Mouse (Mus musculus) 3T3-L1 (cell line): ENCODE measurements at regions not wholly inside any gene's neighbourhood (a gene's known extent, or its start where the extent isn't known, plus 50 kb on each side); places are given as distances from the start of the nearest gene placed in this dataset.
"Not testable (repeated sequence)": the region's sequence is repeated elsewhere in the genome, so short reads cannot be mapped to it uniquely, and the experiment has no call there.

Experiments
- DNase-seq: peaks from one replicate; pipeline ENCODE4 v3.0.0-alpha.2; 2015; ENCODE audit warnings: low read depth, low spot score

DNA sequence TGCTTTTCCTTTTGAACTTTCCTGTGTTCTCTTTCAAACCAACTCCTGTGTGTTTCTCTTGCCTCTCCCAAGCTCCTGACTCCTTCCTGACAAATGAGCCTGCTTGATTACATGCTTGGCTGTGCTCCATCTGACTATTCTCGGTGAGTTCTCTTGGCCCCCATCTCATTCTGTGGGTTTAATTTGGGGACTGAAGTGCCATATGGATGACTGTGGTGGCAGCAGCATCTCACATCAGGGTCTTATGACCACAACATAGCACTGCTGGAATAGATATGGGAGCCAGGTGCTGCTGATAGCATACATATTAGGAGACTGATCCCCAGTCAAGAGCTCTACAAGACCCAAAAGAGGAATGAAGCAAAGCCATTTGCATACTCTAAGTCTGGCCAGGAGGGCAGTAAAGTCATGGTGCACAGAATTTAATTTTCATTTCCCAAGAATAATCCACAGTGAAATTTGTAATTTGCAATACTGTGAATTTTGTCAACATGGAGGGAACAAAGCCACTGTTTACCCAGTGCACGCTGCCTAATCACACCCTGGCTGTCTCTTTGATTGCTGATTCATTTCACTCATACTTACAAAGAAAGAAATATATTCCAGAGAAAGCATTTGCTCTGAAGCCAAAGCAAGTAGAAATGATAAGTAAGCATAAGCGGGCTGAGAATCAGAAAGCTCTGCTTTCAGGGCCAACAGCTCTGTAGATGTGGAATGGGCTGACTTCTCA is 1478.4 kb upstream of the Gm7489 start:
- DNase-seq = no peak

DNA sequence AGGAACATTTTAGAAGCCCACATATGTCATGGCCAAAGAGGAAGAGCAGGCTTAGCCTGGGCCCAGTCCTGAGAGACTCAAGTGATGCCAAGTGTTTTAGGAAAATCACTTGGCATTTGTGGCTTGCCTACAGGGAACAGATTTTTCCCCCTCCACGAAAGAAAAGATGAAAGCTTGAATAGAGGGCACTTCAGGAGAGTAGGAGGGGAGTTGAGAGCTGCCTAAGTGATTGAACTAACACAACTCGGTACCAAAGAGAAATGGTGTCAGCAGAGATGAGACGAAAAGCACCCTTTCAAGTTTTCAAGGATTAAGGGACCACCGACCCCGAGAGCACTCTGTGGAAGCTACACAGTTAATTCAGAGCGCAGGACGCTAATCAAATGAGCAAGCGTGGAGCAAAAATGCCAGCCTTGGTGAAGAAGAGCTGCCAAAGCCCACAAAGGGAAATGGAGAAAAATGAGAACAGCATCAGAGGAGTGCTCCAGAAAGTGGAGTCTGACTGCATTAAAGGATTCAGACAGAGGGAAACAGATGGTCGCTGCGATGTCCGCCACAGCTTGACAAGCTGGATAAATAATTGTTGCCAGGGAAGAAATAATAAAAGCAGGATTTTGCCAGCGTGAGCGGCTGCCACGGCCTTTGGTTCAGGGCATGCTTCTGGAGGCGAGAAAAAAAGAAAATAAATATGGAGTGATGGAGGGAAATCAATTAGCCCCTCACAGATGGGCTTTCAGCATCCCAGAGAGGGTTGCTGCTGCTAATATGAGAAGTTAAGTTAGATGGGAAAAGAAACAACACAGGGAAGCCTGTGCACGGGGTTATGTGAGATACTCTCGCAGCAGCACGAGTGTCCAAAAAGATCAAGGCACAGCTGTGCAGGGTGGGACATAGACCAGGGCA is 1471.6 kb upstream of the Gm7489 start:
- no peak for DNase-seq

DNA sequence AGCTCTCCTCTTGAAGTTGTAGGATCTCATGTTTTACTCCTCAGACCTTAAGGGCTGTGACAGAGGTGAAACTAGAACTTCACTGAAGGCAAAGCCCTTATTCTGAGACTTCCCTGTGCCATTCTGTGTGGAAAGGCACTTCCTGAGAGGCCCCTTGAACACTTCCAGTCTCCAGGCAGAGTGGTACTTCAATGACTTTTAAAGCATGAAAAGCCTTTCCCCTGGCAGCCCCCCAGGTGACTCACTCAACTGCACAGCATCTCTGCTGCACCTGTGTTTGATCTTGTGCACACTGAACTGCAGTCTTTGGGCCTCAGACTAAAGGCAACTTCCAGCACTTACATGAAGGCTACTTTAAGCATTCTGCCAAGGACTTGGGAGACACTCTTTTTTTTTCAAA is 1458.7 kb upstream of the Gm7489 start:
- no peak for DNase-seq

DNA sequence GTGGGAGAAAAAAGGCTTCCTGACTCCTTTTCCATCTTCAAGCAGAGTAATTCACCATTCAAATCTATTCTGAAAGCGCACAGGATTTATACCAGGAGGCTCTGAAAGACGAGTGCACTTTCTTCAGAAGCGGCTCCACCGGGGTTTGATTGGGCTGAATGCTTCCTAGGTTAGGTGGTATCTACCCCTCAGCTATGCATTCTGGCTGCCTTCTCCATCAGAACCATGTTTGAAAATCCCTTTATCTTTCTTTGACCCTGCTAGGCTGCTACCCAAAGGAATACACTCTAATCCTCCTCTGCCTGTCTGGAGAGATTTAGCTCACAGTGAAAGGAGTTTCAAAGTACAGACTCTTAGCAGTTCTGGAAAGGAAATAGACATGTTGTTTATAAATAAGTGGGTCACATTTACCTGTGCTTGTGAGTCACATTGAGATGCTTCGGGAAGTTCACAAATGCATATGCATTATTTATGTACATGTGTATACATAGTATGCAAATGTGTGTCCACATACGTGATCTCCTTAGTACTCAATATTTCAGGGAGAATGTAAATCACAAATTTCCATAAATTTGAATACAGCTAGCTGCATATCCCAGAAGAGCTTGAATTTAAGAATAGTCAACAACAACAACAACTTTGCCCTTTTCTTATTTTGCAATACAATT is 1454.1 kb upstream of the Gm7489 start:
- DNase-seq = no peak

DNA sequence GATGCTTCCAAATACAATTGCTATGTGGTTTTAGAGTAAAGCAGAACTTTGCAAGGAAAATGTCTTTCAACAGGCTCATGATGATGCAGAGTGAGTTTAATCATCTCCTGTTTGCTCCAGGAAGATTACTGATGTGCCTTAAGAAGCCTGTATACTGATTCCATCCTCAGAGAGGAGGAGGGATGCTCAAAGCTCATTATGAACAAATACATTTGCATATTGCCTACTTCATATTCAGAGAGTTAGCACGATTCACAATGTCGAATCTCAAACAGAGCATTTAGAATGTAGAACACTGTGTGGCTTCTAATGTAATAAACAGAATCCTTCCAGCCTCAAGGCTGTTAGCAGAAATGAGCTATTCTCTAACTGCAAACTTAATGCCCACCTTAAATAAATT is 1451.1 kb upstream of the Gm7489 start:
- DNase-seq = no peak

DNA sequence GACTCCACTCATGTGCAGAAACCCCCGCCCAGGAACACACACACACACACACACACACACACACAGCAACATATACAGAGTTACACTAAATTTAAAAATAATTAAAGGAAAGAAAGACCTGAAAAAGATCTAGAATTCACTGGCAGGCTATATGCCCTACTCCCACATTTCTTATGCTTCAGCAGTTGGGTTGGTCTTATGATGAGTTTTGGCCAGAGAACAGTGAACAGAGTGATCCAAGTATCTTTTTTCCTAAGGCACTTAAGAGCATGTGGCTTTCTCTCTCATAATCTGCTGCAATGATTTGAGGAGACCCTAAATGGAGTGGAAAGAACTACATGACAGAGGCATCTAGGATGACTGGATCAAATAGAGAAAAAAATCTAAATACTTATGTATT is 1446.3 kb upstream of the Gm7489 start:
- DNase-seq = no peak

DNA sequence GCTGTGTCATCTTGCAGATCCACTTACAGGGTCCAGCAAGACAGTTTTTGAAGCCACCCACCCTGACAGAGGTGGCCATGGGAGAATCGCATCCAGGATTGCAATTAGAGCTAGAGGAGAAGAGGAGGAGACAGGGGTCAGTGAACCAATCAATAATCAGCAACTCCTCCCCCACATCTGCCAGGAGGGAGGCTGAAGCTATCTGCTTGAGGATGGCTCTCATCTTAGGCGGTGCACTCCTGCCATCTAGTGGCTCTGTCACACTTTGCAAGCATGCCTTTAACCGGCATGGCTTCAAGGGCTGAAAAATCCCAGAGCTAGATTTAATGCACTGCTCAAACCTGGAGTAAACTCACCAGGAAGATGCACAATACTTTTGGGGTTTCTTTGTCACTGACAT is 1425.9 kb upstream of the Gm7489 start:
- peak; percentile 72 for DNase-seq

DNA sequence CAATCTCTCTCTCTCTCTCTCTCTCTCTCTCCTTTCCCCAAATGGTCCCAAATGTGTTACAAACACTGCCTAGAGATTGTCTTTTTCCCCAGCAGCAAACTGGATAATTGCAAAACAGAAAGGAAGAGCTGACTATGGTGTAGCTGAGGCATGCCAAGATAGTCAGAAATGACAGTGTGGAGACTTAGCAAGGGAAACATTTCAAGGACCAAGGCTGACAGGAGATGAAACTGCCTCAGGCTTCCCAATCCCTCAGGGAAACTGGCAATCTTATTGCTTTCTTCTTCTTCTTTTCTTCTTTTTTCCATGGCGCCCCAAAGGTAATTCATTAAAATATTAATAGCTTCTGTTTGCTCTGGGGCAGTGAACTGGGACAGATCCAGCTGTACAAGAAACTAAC is 1425.4 kb upstream of the Gm7489 start:
- no peak for DNase-seq

DNA sequence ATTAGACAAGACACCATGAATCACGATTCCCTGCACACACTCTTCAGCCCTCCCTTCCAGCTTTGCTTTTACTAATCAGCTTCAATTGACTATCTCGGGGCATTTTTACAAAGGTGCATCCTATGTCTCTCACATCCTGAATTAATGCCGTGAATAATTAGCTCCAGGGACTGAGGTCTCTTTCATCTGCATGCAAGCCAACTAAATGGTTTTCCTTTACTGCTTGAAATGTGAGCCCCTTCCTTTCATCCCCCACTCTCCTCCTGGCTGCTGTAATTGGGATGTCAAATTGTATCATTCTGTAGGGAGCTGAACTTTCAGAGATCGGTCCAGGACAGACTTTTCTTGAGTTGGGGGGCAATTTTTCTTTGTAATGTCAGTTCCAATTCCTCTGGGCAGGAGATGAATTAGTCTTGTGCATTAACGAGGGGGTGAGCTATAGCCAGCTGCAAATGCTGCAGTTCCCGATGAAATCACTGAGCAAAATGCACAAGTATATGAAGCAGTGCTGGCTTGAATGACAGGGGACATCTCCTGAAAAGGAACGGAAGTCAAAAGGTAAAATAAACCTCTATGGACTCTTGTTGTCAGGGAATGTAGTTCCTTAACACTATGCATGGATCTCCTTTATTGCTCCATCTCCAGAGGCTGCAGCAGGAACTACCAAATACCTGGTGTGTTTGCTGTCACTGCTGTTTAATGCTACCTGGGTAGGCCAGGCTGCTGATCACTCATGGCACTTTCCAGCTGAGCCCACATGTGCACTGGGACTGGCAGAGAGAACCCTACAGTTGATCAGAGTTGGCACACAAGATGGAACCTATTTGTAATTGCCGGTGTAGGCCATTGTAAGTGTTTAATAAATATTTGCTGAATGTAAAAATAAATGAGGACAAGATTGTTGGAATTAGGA is 1420.2 kb upstream of the Gm7489 start:
- DNase-seq = no peak

DNA sequence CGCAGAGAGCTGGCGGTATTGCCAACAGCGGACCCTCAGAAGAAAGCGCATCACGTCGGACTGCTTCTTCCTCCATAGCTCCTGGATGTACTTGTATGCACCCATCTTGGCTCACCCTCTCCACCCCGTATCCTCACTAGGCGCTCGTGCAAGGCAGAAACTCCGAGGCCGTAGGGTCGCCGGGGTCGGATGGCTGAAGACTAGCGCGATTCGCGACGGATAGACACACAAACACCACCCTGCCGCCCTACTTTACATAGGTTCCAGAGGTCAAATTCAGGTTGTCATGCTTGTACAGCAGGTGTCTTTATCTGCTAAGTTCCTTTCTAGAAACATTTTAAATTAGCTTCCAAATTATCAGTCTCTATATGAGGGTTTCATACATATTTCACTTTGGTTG is 1406.6 kb upstream of the Gm7489 start:
- DNase-seq = not testable (repeated sequence)

DNA sequence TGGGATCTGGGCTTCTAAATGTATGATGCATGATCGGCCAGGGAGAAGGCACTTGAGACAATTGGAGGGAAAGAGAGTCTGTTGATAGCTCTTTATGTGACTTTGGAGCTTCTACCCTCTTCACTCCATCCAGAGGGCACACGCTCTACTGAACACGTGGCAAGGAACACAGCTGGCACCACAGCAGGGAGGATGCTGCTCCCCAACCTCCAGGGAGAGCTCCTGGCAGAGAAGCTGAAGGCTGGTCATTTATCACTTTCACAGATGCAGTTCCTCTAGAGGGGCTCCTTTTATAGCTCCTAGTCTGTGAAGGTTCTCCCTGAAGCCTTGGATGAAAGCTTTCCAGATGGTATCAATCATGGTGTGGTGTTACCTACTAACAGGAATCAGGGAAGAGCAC is 1403.9 kb upstream of the Gm7489 start:
- DNase-seq = no peak

DNA sequence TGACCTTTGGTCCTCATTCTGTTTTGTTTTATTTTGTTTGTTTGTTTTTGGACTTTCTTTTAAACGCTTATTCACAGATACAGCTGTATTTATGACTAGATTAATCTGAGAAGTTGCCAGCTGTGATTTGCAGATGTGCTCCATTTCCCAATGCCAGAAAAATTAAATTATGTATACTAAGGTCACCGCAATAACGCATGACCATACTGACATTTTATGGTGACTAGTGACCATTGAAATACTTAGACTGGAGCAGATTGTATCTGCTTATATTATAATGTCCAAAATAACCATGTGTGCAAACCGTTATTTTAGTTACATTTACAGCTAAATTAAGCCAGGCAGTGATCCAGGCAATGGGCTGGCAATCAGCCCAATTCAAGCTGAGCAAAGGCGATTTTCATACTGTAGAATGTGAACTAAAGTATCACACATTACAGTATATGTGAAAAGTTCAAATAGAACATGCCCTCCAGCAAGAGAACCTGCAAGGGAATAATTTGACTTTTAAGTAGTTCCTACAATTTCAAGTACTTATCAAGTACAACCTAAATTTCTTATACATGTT is 1401.0 kb upstream of the Gm7489 start:
- DNase-seq = no peak

DNA sequence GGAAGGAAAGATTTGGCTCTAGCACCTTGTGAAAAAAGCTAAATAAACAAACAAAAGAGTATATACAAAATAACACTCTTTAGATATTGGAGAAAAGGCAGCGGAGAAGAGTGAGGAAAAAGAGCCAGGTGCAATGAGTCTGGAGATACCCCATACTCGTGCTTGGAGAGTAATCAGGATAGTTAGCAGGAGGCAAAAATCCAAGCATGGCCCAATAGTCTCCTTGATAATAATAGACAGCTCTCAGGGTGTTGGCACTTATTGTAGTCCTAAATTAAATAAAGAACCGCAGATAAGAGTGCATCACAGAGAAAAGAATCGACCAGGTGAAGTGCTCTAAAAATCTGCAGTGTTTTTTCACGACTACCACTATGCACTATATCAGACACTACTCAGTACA is 1400.4 kb upstream of the Gm7489 start:
- no peak for DNase-seq

DNA sequence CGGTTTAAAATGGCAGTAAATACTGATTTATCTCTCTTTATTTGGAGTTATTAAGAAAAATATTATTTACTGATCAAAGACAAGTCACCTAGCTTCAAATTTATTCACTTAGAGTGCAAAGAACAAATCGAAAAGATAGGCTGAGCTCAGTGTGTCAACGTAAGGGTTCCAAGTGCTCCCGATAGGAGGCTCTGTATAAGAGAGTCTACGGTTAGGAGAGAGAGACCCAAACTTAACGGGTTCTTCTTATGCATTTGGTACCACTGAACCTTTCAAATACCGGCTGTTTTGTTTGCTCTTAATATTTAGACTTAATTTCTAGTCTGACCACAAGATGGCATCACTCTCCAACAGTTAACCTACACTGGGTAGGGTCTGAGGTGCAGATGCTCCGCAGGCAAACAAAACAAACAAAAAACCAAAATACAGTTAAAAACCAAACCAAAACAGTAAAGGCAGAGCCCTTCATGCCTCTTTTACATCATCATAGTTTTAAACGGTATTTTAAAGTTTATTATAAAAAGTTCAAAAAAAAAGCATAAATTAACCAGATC is 1379.4 kb upstream of the Gm7489 start:
- DNase-seq = peak; percentile 78

DNA sequence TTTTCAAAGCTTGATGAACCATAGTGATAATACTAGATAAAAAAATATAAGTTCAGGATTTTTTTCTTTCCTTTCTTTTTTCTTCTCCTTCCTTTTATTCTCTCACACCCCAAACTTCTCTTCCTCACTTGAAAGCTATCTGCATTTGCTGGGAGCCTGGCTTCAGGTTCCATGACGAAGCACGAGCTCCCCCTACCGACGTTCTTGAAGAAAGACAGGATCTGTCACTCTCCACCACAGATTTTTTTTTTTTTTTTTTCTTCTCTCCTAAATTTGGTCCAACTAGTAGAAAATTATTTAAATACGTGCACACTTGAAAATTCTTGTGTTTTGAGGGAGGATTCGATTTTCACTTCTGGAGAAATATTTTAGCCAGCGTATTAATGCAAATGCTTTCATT is 1377.8 kb upstream of the Gm7489 start:
- peak; percentile 83 for DNase-seq

DNA sequence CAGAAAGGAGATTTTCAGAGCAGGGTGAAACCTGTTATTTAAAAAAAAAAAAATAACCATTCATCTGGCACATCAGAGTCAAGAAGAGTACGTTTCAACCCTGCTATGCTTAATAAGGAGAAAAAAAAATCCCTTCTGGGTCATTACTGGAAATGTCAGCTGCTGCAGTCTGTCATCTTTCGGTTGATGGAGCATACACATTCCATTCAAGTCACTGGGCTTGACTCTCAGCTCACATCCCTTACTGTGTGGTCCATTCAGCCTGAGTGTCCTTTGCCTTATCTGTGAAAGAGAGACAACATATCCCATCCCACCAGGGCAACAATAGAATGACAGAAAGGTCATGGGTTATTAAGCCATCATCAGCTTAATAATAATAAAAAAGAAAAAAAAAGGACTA is 1376.1 kb upstream of the Gm7489 start:
- DNase-seq = no peak

DNA sequence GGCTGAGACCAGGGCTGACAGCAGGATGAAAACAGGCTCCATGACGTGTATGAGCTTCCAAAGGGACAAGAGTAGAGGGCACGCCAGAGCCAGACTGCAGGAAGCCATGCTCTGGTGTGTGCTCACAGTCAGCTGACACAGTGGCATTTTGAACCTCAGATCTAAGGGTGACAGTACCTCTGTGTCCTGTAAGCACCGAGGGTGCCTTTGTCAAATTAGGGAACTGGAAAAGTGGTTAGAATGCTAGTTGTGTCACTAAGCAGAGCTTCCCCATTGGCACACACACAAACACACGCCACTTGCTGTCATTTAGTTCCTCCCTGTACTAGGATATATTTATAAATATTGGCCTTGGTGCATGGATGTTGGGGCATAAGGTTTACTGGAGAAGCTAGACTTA is 1374.6 kb upstream of the Gm7489 start:
- DNase-seq = no peak

DNA sequence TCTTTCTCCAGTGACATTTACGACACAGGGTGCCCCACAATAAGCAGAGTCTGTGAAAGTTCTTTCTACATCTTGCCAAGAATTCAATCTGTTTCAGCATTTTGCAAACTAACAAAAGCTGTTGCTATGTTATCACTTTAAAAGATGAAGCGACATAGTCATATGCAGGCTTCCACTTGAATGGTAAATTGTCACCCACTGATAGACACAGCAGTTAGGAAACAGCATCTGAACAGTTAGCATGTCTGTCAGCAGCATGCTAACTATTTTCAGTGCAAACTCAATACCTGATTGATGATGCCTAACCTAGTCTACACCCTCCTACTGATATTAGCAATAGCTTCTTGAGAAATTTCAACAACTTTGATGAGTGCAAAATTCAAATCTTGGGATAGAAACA is 1348.1 kb upstream of the Gm7489 start:
- no peak for DNase-seq

DNA sequence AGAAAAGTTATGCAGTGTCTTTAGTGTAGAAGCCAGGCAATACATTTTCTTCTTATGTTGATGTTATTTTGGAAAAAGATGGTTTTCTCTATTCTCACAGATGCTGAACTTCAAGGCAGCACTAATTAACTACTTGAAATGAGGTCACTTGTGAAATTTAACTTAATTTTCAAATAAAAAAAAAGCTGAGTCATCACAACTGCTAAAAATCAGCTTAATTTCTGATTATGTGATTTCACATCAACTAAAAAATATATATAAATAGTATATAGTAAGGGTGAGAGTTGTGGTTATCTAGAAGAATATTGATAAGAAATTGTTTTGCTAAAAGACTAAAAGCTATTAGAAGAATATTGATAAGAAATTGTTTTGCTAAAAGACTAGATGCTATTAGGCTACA is 1326.0 kb upstream of the Gm7489 start:
- DNase-seq = no peak

DNA sequence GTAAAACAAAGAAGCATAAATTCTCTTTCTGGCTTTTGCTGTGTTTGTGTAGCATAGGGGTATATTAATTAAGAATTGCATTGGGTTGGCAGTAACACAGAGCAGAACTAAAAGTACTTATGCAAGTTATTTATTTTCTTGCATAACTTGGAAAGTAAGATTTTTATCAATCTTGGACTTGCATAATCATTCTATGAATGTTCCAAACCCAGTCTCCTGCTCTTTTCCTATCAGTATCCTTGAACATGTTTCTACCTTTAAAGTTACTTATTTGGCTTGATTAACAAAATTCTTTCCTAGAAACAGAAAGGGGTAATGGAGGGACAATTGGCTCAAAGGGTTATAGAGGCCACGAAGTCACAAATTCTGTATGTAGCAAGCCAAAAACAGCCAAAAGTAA is 1320.6 kb upstream of the Gm7489 start:
- DNase-seq = no peak

DNA sequence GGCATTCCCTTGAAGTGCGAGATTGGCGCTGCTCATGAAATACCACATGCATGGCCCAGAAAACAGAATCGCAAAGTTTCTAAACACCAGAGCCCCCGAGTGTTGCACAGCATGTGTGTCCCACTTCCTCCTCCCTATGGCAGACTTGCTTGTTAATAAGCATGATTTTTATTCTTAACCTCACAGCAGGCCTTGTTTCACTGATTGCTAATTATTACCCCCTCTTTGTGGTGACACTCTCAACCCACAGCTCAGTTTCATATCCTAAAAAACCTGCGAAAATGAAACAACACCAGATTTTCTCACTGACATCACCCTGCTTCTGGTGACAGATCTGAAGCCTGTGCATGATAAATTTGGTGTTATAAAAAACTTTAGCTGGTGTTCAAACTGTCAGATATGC is 1319.3 kb upstream of the Gm7489 start:
- no peak for DNase-seq
